Mouse (Mus musculus) embryo, embryonic 10.5 days (tissue): ENCODE measurements at regions not wholly inside any gene's neighbourhood (a gene's known extent, or its start where the extent isn't known, plus 50 kb on each side); places are given as distances from the start of the nearest gene placed in this dataset.
A peak's percentile ranks its signal among the peaks of the same experiment; 100 is the strongest.

Experiments used
- DNase-seq: peaks from one replicate; pipeline ENCODE4 v3.0.0-alpha.2; 2015; ENCODE audit warnings: low spot score

- peak; percentile 2 for DNase-seq
These were observed 675.6 kb downstream of the Adcyap1 start for GRCm38 (mm10) chr17:93874430-93874829.

DNA sequence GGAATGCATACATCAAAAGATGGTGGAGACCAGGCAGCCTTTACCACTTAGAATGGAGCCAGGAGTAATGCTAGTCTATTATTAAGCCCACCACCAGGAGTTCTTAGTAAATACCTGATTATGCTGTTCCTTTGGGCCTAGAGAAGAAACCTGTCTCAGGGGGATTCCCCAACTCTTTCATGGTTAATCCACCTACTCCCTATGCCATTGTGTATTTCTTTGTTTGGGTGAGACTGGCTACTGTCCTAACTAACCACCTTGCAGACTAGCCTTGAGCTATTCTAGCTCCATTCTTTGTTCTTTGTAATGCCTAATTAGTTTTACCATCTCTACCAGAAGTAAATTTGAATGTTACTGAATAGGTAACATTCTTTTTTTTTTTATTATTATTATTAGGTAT, 706.8 kb downstream of the Adcyap1 start:
- no peak for DNase-seq

GRCm38 (mm10) chr17:93922412-93922811, 723.6 kb downstream of the Adcyap1 start:
- DNase-seq = no peak

DNA sequence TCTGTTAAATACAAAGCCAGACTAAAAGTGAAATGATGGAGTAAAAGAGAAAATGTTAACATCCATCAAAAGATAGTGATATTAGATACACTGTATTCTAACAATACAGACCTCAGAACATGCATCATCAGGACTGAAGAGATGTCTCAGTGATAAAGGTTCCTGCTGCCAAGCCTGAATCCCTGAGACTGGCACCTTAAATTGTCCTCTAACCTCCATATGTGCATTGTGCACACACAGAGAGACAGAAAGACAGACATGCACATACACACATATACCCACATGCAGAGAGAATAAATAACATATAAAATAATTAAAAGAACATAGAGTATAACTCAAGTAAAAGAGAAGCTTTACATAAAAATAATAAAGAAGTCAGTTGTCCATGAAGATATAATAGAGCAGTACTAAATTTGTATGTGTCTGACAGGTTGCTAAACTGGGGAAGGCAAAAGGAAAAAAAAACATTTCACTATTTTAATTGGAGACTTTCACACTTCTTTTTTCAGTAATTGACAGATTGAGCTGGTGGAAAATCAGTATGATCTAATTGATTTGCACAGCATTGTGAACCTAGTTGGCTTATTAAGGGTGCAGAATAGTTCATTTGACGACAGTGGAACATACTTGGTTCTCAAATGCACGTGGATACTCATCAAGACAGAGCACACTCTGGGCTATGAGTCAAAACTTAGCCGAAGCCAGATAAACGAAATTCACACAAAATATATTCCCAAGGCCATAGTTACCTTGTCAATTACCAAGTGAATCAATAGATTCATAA, 725.6 kb downstream of the Adcyap1 start:
- no peak for DNase-seq
